Mouse (Mus musculus): Measurements from ENCODE around the gene Ccdc187. TPM values are rescaled to one million over a fixed set of nuclear protein-coding genes. Genes with fewer than 3 reads are reported as not detected.

The Ccdc187 gene
- polyA plus RNA-seq, 1 experiment from 2014 or later: not detected

- Histone ChIP-seq H3K4me3 (ENCODE audit: low read depth, low read length) (peak overlapping the region; percentile 87), H3K9ac (replicated peaks; ENCODE audit: low read length) (peak overlapping the region; percentile 87), H3K4me2 (ENCODE audit: low read depth, low read length) (peak overlapping the region; percentile 88), H3K4me1 (ENCODE audit: control insufficient read depth, insufficient read depth, low read length) (no peaks in the 10 kb centered on the region; the same call in 1 of the 2 replicates), H3K9me3 (replicated peaks; ENCODE audit: control insufficient read depth, low read length) (no peaks in the 10 kb centered on the region), H3K36me3 (replicated peaks; ENCODE audit: control insufficient read depth, insufficient read depth, low read depth, low read length) (no peaks in the 10 kb centered on the region), H3K27ac (replicated peaks; ENCODE audit: low read depth, low read length) (peak overlapping the region; percentile 35; the same call in 1 of the 2 replicates), H3K27me3 (ENCODE audit: control insufficient read depth, insufficient read depth, low read length) (no peaks in the 10 kb centered on the region)
- ATAC-seq (replicated peaks; ENCODE audit: insufficient number of reproducible peaks, low FRiP score, low TSS enrichment, low read depth) (no peak; the same call in 1 of the 2 replicates), DNase-seq (ENCODE audit: low spot score) (no peak)
- WGBS: under 1% methylated on average over 51 of the region's 51 CpGs
Measured at GRCm38 (mm10) chr2:26236681-26237289, 57.6 kb downstream of the Ccdc187 start.

GRCm38 (mm10) chr2:26234771-26235170 lies 59.6 kb downstream of the Ccdc187 start:
- ATAC-seq (replicated peaks; ENCODE audit: insufficient number of reproducible peaks, low FRiP score, low TSS enrichment, low read depth) (no peak), DNase-seq (ENCODE audit: low spot score) (no peak)
- no peak overlapping the region for H3K9ac ChIP-seq (replicated peaks; ENCODE audit: low read length)
- H3K4me2 ChIP-seq (ENCODE audit: low read depth, low read length): no peak overlapping the region
- no peak overlapping the region for H3K4me3 ChIP-seq (ENCODE audit: low read depth, low read length)
- H3K9me3 ChIP-seq (replicated peaks; ENCODE audit: control insufficient read depth, low read length): no peaks in the 10 kb centered on the region
- no peaks in the 10 kb centered on the region for H3K36me3 ChIP-seq (replicated peaks; ENCODE audit: control insufficient read depth, insufficient read depth, low read depth, low read length)
- no peaks in the 10 kb centered on the region; the same call in 1 of the 2 replicates for H3K4me1 ChIP-seq (ENCODE audit: control insufficient read depth, insufficient read depth, low read length)
- no peak overlapping the region for H3K27ac ChIP-seq (replicated peaks; ENCODE audit: low read depth, low read length)
- no peaks in the 10 kb centered on the region for H3K27me3 ChIP-seq (ENCODE audit: control insufficient read depth, insufficient read depth, low read length)
- 92% methylated on average over 2 of the region's 2 CpGs for WGBS

GRCm38 (mm10) chr2:26234253-26234652 lies 60.1 kb downstream of the Ccdc187 start:
- no peak overlapping the region for H3K9ac ChIP-seq (replicated peaks; ENCODE audit: low read length)
- DNase-seq (ENCODE audit: low spot score) (no peak), ATAC-seq (replicated peaks; ENCODE audit: insufficient number of reproducible peaks, low FRiP score, low TSS enrichment, low read depth) (no peak)
- no peaks in the 10 kb centered on the region; the same call in 1 of the 2 replicates for H3K4me1 ChIP-seq (ENCODE audit: control insufficient read depth, insufficient read depth, low read length)
- no peak overlapping the region for H3K4me3 ChIP-seq (ENCODE audit: low read depth, low read length)
- H3K27ac ChIP-seq (replicated peaks; ENCODE audit: low read depth, low read length): no peak overlapping the region
- no peaks in the 10 kb centered on the region for H3K9me3 ChIP-seq (replicated peaks; ENCODE audit: control insufficient read depth, low read length)
- no peak overlapping the region for H3K4me2 ChIP-seq (ENCODE audit: low read depth, low read length)
- no peaks in the 10 kb centered on the region for H3K36me3 ChIP-seq (replicated peaks; ENCODE audit: control insufficient read depth, insufficient read depth, low read depth, low read length)
- H3K27me3 ChIP-seq (ENCODE audit: control insufficient read depth, insufficient read depth, low read length): no peaks in the 10 kb centered on the region
- WGBS: 82% methylated on average over 5 of the region's 5 CpGs

- no peak for ATAC-seq (replicated peaks; ENCODE audit: insufficient number of reproducible peaks, low FRiP score, low TSS enrichment, low read depth)
- WGBS: 69% methylated on average over 3 of the region's 3 CpGs
- no peak for DNase-seq (ENCODE audit: low spot score)
Measured at GRCm38 (mm10) chr2:26231366-26231765, 63.0 kb downstream of the Ccdc187 start.

DNA sequence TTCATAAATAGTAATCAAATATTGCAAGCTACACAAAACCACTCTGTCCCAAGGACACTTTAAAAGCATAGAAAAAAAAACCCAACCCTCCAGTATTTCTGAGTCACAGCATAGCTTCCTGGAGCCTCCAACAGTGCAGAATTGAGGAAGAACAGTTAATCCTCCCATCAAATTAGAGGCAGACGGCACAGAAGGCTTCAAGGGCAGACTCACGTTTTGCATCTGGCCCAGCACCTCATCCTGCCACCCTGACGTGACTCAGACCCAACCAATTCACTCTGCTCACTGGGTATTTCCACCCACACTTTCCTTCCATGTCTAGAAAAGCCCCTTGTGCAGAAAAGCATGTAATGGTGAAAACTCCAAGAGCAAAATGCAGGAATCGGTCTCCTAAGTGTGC lies 64.1 kb downstream of the Ccdc187 start:
- DNase-seq (ENCODE audit: low spot score): no peak
- no peaks in the 10 kb centered on the region; the same call in 1 of the 2 replicates for H3K4me1 ChIP-seq (ENCODE audit: control insufficient read depth, insufficient read depth, low read length)
- H3K27ac ChIP-seq (replicated peaks; ENCODE audit: low read depth, low read length): no peak overlapping the region
- no peaks in the 10 kb centered on the region for H3K36me3 ChIP-seq (replicated peaks; ENCODE audit: control insufficient read depth, insufficient read depth, low read depth, low read length)
- H3K9ac ChIP-seq (replicated peaks; ENCODE audit: low read length): no peak overlapping the region
- H3K9me3 ChIP-seq (replicated peaks; ENCODE audit: control insufficient read depth, low read length): no peaks in the 10 kb centered on the region
- WGBS: 51% methylated on average over 4 of the region's 4 CpGs
- ATAC-seq (replicated peaks; ENCODE audit: insufficient number of reproducible peaks, low FRiP score, low TSS enrichment, low read depth): no peak
- no peaks in the 10 kb centered on the region for H3K27me3 ChIP-seq (ENCODE audit: control insufficient read depth, insufficient read depth, low read length)
- no peak overlapping the region for H3K4me3 ChIP-seq (ENCODE audit: low read depth, low read length)
- no peak overlapping the region for H3K4me2 ChIP-seq (ENCODE audit: low read depth, low read length)

More at GRCm38 (mm10) chr2:26231366-26231765, 63.0 kb downstream of the Ccdc187 start:
- H3K4me2 ChIP-seq (ENCODE audit: low read depth, low read length): no peak overlapping the region
- H3K9me3 ChIP-seq (replicated peaks; ENCODE audit: control insufficient read depth, low read length): no peaks in the 10 kb centered on the region
- H3K9ac ChIP-seq (replicated peaks; ENCODE audit: low read length): no peak overlapping the region
- H3K4me3 ChIP-seq (ENCODE audit: low read depth, low read length): no peak overlapping the region
- H3K36me3 ChIP-seq (replicated peaks; ENCODE audit: control insufficient read depth, insufficient read depth, low read depth, low read length): no peaks in the 10 kb centered on the region
- H3K27me3 ChIP-seq (ENCODE audit: control insufficient read depth, insufficient read depth, low read length): no peaks in the 10 kb centered on the region
- H3K27ac ChIP-seq (replicated peaks; ENCODE audit: low read depth, low read length): no peak overlapping the region
- H3K4me1 ChIP-seq (ENCODE audit: control insufficient read depth, insufficient read depth, low read length): no peaks in the 10 kb centered on the region; the same call in 1 of the 2 replicates

- no peaks in the 10 kb centered on the region for H3K27me3 ChIP-seq (ENCODE audit: control insufficient read depth, insufficient read depth, low read length)
- H3K4me1 ChIP-seq (ENCODE audit: control insufficient read depth, insufficient read depth, low read length): no peaks in the 10 kb centered on the region
- no peak overlapping the region for H3K27ac ChIP-seq (replicated peaks; ENCODE audit: low read depth, low read length)
- H3K4me2 ChIP-seq (ENCODE audit: low read depth, low read length): no peak overlapping the region
- no peaks in the 10 kb centered on the region for H3K36me3 ChIP-seq (replicated peaks; ENCODE audit: control insufficient read depth, insufficient read depth, low read depth, low read length)
- no peak overlapping the region for H3K4me3 ChIP-seq (ENCODE audit: low read depth, low read length)
- no peaks in the 10 kb centered on the region for H3K9me3 ChIP-seq (replicated peaks; ENCODE audit: control insufficient read depth, low read length)
- no peak overlapping the region for H3K9ac ChIP-seq (replicated peaks; ENCODE audit: low read length)
- DNase-seq (ENCODE audit: low spot score) (peak; percentile 84), ATAC-seq (replicated peaks; ENCODE audit: insufficient number of reproducible peaks, low FRiP score, low TSS enrichment, low read depth) (peak; percentile 56; the same call in 1 of the 2 replicates)
- 63% methylated on average over 1 of the region's 1 CpGs for WGBS
Measured at GRCm38 (mm10) chr2:26227788-26228187, 66.6 kb downstream of the Ccdc187 start.

- DNase-seq (ENCODE audit: low spot score) (no peak), ATAC-seq (replicated peaks; ENCODE audit: insufficient number of reproducible peaks, low FRiP score, low TSS enrichment, low read depth) (no peak)
- H3K27ac ChIP-seq (replicated peaks; ENCODE audit: low read depth, low read length): no peak overlapping the region
- WGBS: 85% methylated on average over 4 of the region's 4 CpGs
- H3K4me2 ChIP-seq (ENCODE audit: low read depth, low read length): no peak overlapping the region
- no peaks in the 10 kb centered on the region; the same call in 1 of the 2 replicates for H3K36me3 ChIP-seq (replicated peaks; ENCODE audit: control insufficient read depth, insufficient read depth, low read depth, low read length)
- no peak overlapping the region for H3K4me3 ChIP-seq (ENCODE audit: low read depth, low read length)
- no peak overlapping the region for H3K9ac ChIP-seq (replicated peaks; ENCODE audit: low read length)
- H3K9me3 ChIP-seq (replicated peaks; ENCODE audit: control insufficient read depth, low read length): no peaks in the 10 kb centered on the region
- no peaks in the 10 kb centered on the region for H3K4me1 ChIP-seq (ENCODE audit: control insufficient read depth, insufficient read depth, low read length)
- H3K27me3 ChIP-seq (ENCODE audit: control insufficient read depth, insufficient read depth, low read length): no peaks in the 10 kb centered on the region
Measured at GRCm38 (mm10) chr2:26225242-26225641, 69.1 kb downstream of the Ccdc187 start.

DNA sequence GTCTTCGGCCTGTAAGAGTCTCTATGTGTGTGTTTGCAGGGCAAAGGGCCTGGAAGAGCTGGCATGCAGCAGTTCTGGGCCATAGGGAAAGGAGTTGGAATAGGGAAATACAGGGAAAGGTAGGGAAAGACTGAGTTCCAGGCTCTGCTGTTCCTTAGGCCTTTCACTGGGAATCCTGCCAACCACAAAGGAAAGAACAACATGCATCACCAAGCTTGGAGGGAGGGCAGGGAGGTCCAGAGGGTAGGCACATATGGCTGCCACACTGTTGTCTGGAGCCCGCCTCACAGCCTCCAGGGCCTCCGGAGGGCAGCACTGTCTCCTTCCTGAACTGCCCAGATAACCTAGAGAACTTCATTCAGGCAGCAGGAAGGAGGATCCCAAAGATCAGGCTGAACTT lies 70.4 kb downstream of the Ccdc187 start:
- no peak overlapping the region for H3K4me2 ChIP-seq (ENCODE audit: low read depth, low read length)
- no peak for DNase-seq (ENCODE audit: low spot score)
- WGBS: 75% methylated on average over 3 of the region's 3 CpGs
- no peak overlapping the region for H3K9ac ChIP-seq (replicated peaks; ENCODE audit: low read length)
- H3K4me1 ChIP-seq (ENCODE audit: control insufficient read depth, insufficient read depth, low read length): no peaks in the 10 kb centered on the region
- H3K9me3 ChIP-seq (replicated peaks; ENCODE audit: control insufficient read depth, low read length): no peaks in the 10 kb centered on the region
- no peak overlapping the region for H3K4me3 ChIP-seq (ENCODE audit: low read depth, low read length)
- H3K36me3 ChIP-seq (replicated peaks; ENCODE audit: control insufficient read depth, insufficient read depth, low read depth, low read length): no peaks in the 10 kb centered on the region; the same call in 1 of the 2 replicates
- no peak for ATAC-seq (replicated peaks; ENCODE audit: insufficient number of reproducible peaks, low FRiP score, low TSS enrichment, low read depth)
- H3K27me3 ChIP-seq (ENCODE audit: control insufficient read depth, insufficient read depth, low read length): no peaks in the 10 kb centered on the region
- H3K27ac ChIP-seq (replicated peaks; ENCODE audit: low read depth, low read length): no peak overlapping the region
